Mouse (Mus musculus): ENCODE measurements around the gene Gpbar1.

DNA sequence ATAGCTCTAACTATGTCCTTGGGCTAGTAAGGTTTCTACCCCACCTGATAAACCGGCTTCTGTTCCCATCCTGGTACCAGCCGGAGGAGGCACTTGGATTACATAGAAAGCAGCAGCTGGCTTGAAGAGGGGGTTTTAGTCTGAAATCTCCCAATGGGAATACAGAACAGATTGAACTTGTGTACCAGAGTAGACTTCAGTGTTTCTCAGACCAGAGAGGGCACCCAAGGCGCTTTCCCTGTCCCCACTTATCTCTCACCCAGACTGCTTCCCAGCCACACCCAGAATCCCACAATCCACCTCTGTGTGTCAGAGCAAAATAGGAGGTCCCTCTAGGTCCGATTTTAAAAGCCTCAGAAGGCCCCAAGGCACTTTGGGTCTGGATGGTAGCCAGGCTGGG, 10.0 kb downstream of the Gpbar1 start:
- TF ChIP-seq CTCF (IDR thresholded peaks at IDR 0.05; ENCODE audit: control insufficient read depth, insufficient read depth, insufficient read length) (no peak), USF1 (IDR thresholded peaks at IDR 0.05; ENCODE audit: low read depth) (no peak), MYOD1 (IDR thresholded peaks at IDR 0.05; ENCODE audit: control insufficient read depth, insufficient read length, low read depth) (no peak), FOSL1 (IDR thresholded peaks at IDR 0.05; ENCODE audit: insufficient read depth, low read length, poor library complexity, severe bottlenecking) (no peak), CEBPB (IDR thresholded peaks at IDR 0.05; ENCODE audit: low read depth) (no peak)

Measured in C2C12 (cell line).